Mouse (Mus musculus) adrenal gland, adult 18-20 months (tissue): ENCODE measurements around the gene Ncoa5. TPM values are rescaled to one million over a fixed set of nuclear protein-coding genes. Genes with fewer than 3 reads are reported as not detected.

Experiments
- DNase-seq, 2 experiments: peaks; one replicate each; pipeline ENCODE4 v3.0.0; 2021 to 2022; ENCODE audit warnings: low spot score in 2 of 2
- total RNA-seq, 2 experiments: library from RNA; stranded (reverse); gene quantifications; 1 replicate in 1 of 2; 2 replicates in 1 of 2; pipeline ENCODE4 v1.2.3; 2021

Ncoa5 gene
- total RNA-seq, 2 experiments from 2014 or later: 35.7 to 41.6 TPM

DNA sequence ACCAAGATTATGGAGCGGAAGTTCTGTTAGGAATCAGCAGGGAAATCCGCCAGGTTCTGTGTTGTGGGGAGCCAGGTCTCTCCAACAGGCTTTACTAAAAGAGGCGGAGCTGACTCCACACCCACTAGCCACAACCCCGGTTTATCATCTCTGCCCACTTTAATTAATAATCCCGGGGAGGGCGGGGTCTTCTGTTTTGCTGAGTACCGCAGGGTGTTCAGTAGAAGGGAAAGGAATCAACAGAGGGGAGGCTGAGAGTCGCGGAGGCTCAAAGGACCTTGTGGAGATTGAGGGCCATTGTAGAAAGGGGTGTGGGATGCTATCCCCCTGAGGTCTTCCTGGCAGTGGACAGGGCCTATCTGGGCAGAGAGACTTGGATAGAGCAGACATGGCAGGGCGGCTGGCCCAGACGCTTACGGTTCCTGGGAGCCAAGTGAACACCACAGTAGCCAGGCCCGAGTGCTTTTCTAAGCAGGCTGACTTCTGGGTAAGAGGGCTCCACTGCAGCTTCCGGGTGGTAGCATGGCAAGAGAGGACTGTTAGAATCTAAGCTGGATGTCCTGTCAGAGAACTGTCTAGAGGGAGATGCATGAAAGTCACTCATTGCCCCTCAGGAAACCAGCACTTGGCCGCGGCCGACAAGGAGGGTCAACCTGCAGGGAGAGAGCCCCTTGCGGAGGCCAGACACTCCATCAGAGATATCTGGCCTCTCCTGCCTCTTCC is 16.3 kb upstream of the Ncoa5 start:
- DNase-seq: no peak

DNA sequence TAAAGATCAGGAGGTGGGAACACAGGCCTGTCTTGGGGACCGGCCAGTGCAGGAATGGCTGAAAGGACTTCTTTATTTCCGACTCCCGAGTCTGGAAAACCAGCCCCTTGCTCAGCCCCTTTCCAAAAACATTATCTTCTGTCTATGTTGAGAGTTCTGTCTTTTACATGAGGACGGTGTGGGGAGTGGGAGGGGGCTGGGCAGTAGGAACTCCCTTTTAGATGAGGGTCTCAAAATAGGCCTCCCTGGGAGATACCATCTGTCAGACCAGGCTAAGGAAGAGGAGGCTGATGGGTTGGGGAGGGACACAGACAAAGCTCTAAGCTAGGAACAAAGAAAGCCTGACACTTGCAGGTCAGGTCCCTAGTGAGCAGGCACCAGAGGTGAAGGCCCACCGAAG is 14.4 kb upstream of the Ncoa5 start:
- no peak for DNase-seq

DNA sequence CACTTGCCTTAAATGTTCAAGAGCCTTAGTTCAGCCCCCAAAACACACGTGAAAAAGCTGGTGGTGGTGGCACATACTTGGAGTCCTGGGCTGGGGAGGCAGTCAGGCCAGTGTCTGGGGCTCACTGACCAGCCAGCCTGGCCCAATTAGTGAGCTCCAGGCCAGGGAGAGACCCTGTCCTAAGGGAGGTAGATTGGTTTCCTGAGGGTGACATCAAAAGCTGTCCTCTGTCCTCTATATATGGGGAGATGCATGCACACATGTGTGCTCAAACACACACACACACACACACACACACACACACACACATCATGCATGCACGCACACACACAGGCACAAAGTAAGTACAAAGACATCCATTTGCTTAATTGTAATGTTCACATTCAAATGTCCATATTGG is 9.1 kb upstream of the Ncoa5 start:
- DNase-seq: no peak

DNA sequence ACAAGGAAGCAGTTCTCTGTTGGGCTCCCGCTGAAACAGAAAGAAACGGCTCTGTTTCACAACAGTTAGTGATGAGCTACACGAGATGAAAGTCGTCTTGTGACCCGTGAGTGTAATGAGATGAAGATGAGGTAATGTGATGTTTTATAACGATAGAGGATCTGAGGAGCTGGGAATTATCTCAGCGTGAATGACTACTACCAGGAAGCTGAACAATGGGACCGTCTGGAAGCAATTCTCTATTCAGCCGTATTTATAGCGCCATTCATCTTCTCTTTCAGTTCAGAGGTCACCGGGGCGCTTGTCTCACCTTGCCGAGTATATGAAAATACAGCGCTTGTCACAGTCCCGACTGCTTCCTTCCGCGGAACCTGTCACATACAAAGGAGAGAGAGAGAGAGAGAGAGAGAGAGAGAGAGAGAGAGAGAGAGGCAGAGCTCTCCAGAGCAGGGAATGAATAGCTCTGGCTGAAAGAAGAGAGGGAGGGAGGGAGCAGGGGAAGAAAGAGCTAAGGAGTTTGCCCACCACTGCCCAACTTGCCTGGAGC is 8.5 kb upstream of the Ncoa5 start:
- no peak for DNase-seq

DNA sequence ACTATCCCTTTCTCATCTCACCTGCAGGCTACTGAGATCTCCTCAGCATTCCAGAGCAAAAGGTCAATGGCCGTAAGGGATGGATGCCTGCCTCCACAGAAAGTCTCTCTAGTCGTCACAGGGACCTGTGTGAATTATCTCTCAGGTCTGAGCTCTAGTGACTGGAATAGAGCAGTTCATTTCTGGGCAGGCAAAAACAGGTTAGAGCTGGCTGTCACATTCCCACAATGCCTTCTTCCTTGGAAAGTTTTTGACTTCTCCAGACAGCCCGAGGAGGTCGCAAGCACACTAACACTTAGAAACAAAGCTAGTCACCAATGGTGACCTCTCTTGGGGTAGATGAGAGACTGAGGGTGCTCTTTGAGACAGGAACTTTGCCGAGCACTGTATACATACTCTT is 7.5 kb upstream of the Ncoa5 start:
- no peak for DNase-seq

DNA sequence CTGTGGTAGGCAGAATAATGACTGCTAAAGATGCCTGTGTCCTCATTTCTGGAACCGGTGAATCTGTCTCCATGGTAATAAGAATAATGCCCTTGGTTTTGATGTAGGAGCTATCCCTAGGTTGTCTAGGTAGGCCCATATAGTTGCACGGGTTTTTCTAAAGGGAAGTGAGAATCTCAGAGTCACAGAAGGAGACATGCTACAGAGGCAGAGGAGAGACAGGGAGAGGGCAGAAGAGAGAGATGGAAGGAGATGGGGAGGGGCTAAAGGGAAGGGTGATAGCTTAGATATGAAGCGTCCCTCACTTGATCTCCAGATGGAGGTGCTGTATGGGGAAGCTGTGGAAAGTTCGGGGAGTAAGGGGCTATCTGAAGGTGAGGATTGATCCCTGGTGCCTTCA is 2.7 kb upstream of the Ncoa5 start:
- no peak for DNase-seq

DNA sequence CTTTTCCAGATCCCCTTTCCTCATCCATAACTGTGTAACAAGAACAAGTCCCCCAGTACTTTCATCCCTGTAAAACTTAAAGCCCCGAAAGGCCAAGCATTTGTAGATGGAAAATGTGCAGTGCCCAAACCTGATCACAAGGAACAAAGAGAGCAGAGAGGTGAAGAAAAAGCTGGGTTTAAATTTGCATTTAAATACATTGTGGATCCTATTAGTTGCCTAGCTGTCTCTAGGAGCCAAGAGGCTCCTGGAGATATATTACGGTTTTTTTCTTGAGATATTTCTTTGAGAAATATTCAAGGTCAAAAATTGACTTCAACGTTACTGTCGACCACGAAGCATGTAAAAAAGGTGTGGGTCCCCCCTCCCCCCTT is 378 bp upstream of the Ncoa5 start:
- no peak for DNase-seq

DNA sequence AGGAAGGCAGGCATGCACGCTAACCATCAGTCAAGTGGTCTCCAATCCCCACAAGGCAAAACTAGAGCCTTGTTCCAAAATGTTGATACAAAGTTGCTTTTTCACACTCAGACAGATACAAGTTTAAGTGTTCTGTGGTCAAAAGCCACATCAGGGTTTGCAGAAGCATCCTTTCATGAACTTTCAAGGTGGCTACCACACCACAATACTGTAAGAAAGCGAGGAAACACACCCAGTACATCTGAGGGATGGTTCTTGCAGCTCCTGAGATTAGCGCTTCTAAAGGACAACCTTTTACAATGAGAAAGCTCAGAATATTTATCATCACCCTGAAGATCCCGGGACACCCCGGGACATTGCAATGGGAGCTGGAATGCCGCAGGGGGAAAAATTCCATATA is 1.4 kb downstream of the Ncoa5 start:
- no peak for DNase-seq

DNA sequence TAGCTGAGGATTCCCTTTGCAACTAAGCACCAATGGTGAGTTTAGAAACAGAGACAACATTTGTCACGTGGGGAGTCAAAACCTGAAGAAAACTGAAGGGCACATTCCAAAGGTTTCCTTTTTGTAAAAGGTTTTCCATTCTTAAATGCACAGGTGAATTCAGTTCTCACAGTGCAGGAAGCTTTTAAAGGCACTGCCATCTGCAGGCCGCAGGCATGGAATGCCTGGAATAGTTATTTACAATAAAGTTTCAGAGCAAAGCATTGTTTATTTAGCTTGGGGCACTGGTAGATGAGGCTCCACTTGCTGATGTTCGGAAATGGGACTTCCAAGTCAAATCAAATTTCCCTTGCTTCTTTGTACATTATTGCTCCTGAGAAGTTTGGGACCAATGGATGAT is 2.1 kb downstream of the Ncoa5 start:
- no peak for DNase-seq

DNA sequence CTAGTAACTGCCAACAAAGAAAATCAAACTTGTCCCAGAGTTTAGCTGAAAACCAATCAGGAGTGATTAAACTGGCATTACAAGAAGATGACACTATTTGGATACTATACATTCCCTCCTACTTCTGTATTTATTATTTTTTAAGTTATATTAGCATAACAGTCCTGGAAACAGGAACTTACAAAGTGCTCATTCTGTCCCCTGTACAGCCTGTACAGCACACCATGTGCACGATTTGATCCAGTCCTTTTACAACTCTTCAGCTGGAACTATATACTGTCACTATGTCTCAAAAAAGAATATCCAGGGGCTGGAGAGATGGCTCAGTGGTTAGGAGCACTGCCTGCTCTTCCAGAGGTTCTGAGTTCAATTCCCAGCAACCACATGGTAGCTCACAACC is 7.5 kb downstream of the Ncoa5 start:
- DNase-seq: no peak

DNA sequence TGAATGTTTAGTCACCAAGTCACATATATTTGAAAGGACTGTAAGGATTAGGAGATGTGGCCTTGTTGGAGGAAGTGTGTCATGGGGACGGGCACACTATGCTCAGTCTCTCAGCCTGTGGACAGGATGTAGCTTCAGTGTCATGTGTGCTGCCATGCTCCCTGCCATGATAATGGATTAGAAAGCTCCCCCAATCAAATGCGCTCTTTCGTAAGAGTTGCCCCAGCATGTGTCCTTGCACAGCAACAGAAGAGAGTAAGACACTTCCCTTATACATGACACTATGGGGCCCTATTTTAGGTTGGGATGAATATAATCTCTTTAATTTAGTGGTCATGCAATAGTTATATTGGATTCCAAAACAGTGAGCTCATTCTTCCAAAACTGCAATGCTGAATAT is 14.2 kb downstream of the Ncoa5 start:
- no peak for DNase-seq

DNA sequence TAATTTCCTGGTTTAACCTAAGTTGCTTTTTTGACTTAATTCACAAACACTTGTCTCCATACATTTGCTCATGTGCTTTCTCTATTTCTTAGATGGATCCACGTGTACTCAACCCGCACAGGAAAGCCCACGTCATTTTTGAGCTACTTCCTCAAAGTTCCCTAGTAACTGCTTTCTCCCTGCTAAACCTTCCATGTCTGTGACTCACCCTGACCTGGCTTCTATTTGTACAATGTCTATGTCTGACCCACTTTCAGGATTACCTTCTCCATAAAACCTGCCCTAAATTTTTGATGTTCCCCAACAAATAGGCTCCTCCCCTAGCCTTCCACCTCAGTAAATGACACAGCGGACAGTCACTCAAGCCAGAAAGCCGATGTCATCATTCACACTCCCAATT is 19.7 kb downstream of the Ncoa5 start:
- no peak for DNase-seq

DNA sequence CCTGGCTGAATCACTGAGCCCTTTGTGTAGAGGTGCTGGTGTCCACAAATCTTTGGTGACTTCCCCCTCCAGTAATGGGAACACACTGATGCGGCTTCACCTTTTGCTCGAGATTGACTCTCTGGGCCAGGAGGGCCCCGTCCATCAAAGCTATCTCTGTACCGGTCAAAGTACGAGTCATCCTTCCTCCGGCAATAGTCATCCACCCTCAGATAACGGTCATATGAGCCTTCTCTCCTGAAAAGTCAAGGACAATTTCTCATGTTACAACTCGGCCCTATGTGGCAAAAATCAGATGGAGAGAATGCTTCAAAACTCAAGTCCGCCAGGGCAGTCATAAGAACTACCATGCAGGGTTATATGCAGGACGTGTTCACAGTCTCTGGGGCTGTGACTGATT is 24.3 kb downstream of the Ncoa5 start:
- DNase-seq: peak; percentile 20 to 37

DNA sequence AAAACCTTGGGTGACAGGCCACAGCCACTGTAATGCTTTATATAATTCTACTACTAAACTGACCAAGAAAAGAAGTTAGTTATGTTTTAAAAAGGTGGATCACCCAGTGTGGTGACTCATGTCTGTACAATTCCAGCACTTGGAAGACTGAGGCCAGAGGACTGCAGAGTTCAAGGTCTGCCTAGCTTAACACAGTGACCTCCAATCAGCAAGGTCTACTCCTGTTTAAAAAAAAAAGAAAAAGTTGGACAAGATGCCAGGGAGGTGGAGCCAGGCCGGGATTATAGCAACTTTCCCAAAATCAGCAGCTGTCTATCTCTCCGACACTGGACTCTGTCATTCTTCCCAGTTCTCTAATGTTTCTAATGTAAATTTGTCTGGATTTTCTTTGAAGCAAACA is 25.1 kb downstream of the Ncoa5 start:
- DNase-seq: peak in 1 of 2 experiments; percentile 28

DNA sequence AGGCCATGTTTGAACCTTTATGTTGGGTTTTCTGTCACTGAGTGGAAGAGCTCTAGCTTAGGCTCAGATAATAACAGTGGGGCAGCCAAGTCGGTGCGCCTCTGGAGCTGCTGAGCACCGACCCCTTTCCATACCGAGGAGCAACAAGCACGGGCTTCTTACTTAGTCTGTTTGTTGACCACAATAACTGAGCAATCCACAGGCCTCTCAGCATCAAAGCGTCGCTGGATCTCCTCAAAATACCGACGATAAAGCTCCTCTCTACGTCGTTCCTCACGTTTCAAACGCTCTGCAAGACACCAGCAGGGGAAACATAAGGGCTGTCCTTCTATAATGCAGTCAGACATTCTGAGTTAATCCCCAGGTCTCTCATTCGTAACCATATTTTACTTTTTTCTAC is 25.5 kb downstream of the Ncoa5 start:
- no peak for DNase-seq

DNA sequence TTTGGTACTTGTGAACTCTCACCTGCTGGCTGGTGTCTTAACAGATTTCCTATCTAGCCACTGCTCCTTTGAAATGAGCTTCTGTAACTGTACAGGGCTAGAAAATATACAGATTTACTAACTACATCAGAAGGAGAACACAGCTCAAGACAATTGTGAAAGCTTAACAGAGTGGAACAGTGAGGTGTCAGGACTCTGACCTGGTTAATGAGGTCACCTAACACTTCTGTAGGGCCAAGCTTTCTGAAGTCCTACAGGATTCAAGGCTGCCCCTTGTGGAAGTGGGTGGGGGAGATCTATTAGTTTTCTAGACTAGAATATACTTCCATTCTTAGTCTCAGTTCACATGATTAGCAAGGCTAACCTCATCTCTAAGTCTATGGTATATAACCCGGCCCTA is 26.7 kb downstream of the Ncoa5 start:
- DNase-seq: no peak

DNA sequence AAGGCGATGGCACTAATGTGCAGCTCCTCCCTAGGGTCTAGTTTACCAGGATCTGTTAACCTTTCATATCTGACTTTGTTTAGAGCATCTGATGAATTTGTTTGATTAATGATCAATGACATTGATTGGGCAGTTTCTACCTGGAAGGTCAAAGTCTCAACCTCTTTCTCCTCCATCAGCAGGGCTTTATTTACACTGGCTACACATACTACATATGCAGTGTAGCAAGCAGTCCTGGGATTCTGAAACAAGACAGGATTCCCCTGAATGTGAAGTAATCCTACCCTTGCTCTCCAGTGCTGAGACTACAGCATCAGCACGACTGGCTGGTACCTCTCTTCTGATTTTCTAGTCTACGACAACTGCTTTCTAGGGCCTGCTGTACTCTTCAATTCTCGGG is 27.9 kb downstream of the Ncoa5 start:
- DNase-seq: no peak

DNA sequence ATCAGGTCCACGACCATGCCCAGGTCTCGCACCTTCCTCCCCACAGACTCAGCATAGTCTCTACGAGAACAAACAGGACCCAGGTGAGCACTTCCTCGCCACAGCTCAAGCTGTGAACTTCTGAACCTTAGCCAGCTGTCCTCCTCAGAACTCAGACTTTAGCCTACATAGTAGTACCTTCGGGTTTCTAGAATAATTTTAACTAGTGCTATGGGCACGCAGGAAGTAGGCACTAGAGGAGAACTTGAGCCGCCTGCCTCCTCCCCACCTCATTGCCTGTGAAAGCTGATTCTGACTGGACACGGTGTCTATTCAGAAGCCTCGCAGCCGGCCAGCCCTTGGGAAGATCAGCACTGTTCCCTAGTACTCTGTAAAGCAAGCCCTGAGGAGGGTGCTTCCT is 30.4 kb downstream of the Ncoa5 start:
- no peak for DNase-seq

DNA sequence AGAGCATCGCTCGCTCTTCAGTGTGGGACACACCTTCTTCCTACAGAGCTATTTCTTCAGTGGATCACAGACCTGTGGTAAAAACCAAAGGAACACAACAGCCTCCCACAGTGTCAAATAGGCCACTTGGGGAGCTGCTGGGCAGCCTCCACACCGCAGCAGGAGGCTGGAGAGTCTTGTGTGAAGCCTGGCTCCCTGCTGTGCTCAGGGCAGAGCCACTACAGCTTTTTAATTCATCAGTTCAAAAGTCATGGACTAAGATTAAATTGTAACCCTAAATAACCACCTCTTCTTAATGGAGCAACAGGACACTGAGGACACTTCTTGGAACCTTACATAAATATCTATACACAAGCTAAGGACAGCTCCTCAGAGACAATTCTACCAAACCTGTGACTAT is 31.6 kb downstream of the Ncoa5 start:
- DNase-seq: no peak

DNA sequence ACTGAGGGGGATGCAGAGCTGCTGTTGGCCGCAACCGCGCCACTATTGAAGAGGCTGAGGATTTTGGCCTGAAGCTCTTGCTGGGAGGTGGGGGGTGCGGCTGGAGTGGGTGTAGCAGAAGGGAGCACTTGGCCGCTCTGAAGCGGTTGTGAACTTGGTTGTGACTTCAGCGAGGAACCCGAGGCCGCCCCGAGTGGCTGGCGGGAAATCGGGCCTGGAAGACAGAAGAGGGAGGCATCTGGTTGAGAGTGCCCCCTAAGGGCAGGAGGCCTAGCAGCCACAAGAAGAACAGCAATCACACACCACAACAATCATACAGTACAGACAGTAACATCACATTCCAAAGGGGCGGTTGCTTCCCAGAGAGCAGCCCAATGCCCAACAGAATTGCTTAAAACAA is 32.7 kb downstream of the Ncoa5 start:
- DNase-seq: no peak

DNA sequence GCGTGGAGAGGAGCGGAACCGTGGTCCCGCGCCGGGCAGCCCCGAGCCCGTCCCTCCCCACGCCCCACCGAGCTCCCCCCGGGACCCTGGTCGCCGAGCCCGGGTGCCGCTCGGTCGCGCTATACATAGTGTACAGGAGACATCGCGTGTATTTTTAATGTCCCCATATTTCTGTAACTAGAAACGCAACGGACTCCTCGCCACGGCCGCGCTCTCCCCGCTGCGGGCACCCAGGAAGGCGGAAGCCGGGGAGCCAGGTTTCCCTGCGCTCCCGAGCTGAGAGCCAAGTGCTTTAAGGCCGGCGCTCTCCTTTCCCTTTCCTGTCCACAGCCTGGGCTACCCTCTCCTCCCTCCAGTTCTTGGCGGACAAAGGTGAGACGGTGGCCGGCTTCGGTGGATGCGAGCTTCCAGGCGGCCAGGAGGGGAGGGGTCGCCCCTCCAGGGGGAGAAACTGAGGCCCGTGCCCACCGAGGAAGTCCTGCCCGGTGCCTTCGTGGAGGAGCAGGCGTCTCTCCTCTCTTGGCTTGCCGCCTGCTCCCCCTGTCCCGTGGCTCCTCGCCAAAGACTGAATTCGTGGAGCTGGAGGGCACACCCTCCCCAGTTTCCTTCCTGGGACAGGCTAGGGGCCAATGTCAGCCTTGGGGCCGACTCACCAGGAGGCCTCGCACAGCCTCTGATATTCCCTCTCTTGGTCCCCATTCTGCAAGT is 36.8 kb downstream of the Ncoa5 start:
- DNase-seq: peak; percentile 52 to 53

DNA sequence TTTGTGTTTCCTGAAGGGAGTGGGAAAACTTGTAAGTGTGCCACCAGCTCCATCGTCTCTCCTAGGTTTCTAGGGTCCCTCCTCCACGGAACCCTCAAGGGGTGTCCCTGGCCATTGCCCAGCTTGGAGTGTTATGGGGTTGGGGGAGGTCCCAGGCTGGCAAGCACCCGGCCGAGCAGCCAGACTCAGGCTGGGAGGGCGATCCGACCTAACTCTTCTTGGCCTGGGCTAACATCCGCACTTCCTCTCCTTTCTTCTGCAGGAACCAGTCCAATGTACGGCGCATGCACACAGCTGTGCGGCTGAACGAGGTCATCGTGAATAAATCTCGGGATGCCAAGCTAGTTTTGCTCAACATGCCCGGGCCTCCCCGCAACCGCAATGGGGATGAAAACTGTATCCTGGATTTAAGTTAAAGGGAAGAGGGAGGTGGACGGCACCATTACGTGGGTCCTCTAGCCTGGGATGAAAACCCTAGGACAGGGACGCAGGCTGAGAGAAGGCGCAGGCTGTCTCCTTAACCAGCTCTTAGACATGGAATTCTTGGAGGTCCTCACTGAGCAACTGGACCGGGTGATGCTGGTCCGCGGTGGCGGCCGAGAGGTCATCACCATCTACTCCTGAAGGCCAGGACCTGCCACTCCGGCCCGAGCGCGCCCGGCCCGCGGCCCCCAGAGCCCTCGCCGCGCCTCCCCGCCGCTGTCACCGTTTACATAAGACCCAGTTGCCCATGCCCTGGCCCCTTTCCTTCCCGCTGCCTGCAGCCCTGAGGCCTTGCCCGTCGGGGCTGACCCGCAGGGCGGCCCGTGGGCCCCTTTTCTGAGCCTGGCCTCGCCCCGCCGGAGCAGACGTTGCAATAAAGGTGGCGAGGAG is 37.6 kb downstream of the Ncoa5 start:
- DNase-seq: no peak
